Mouse (Mus musculus) spleen, postnatal 10 days (tissue): Measurements from ENCODE around the gene Chrna1.

Experiments
- DNase-seq, 2 experiments: peaks; one replicate each; pipeline ENCODE4 v3.0.0; 2021 to 2022; ENCODE audit warnings: low spot score in 2 of 2

Chrna1 gene

GRCm38 (mm10) chr2:73521737-73522136, 58.4 kb downstream of the Chrna1 start:
- no peak for DNase-seq

DNA sequence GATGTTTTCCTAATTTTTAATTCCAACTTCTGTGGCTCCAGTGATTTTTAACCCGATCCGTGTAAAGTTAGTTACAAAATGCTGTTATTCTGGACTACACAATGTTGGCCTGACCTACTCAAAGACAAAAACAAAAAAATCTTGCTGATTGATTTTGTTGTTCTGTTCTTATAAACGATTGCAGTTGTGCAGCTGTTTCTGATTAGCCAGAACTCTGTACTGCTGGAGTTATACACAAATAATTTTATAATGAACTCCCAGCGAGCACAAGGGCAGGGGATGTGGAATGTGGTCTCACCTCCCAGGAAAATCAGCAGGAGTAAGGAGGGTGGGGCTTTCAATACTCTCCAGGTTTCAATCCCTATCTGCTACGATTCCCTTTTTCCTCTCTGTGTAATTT, 61.2 kb downstream of the Chrna1 start:
- no peak for DNase-seq

- no peak for DNase-seq
Observed at GRCm38 (mm10) chr2:73518311-73518710, 61.8 kb downstream of the Chrna1 start.

DNA sequence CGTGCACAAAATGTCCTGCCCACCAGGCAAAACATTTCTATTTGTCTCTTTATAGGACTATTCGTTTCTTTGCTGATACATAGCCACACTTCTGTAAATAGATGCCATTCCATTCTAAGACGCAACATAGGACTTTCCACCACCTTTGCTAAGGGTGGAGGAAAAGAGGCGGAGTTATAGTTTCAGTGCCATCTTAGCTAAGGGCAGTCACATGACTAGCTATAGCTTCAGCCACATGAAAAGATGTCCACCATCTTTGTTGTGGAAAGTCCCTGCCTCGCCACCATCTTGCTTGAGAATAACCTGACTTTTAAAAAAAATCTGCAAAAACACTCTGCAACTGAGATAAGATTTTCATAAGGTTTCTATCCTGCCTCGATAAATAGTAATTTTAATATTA, 66.0 kb downstream of the Chrna1 start:
- DNase-seq = no peak
